Mouse (Mus musculus): ENCODE results near the gene Fbxo7.

DNA sequence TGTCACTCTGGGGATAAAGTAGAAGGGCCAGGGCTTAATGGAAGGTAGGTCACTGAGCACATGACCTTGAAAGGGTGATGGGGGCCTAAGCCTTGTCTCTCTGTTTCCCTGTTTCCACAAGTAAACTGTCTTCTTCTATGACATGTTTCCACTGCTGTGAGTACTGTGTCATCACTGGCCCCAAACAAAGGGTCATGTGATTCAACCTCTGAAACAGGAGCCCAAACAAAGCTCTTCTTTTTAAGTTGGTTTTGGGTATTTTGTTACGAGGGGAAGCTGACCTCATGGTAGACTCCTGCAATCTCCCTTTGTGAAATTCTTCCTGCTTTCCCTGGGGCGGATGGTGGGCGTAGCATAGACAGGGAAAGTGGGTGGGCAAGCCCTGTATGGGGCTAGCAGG lies 38.5 kb downstream of the Fbxo7 start:
- TF ChIP-seq POLR2A (IDR thresholded peaks at IDR 0.05; ENCODE audit: borderline replicate concordance, insufficient read depth, low read length) (no peak), CTCF (IDR thresholded peaks at IDR 0.05; ENCODE audit: borderline replicate concordance, insufficient read depth, low read depth, low read length) (no peak)
